Mouse (Mus musculus): ENCODE measurements around the gene 9230104L09Rik. TPM values are rescaled to one million over a fixed set of nuclear protein-coding genes. Genes with fewer than 3 reads are reported as not detected.

Gene 9230104L09Rik
- polyA plus RNA-seq (2012; rRNA removed), result not detected in 2 replicates

GRCm38 (mm10) chr2:148864966-148865365, at the start of gene 9230104L09Rik:
Gene 9230104L09Rik, minus strand, starts transcription at chr2:148865038.

GRCm38 (mm10) chr2:148875335-148875811, 10.5 kb upstream of the 9230104L09Rik start, which contains the start of gene Cst3:
Gene Cst3, minus strand, starts transcription at chr2:148875692.

GRCm38 (mm10) chr2:148834912-148835311, 29.9 kb downstream of the 9230104L09Rik start, which contains the start of gene Cst9:
Gene Cst9, plus strand, starts transcription at chr2:148835147.

GRCm38 (mm10) chr2:148819909-148820308, 44.9 kb downstream of the 9230104L09Rik start, which contains the start of gene Cst13:
Gene Cst13, plus strand, starts transcription at chr2:148820081.

GRCm38 (mm10) chr2:148798485-148798884, 66.4 kb downstream of the 9230104L09Rik start, which contains the start of gene Cst8:
Gene Cst8, plus strand, starts transcription at chr2:148798785.

Other genes with a start within 250 kb of the 9230104L09Rik start
- gene Nxt1, start 192.4 kb downstream of the 9230104L09Rik start, polyA plus RNA-seq (2012; rRNA removed), result 27.2 and 31.5 TPM in 2 replicates
- 9.5 and 10.0 TPM in 2 replicates for gene Gzf1, start 184.0 kb downstream of the 9230104L09Rik start, polyA plus RNA-seq (2012; rRNA removed)
- 0.53 and 0.74 TPM in 2 replicates for gene Napb, start 132.6 kb downstream of the 9230104L09Rik start, polyA plus RNA-seq (2012; rRNA removed)
- not detected in 2 replicates for gene Cstl1, start 114.7 kb downstream of the 9230104L09Rik start, polyA plus RNA-seq (2012; rRNA removed)
- gene Cst11, start 93.5 kb downstream of the 9230104L09Rik start, polyA plus RNA-seq (2012; rRNA removed), result not detected in 2 replicates
- not detected in 2 replicates for gene 8030411F24Rik, start 83.0 kb downstream of the 9230104L09Rik start, polyA plus RNA-seq (2012; rRNA removed)
- 0.07 TPM in 1 of 2 replicates, not detected in the other for gene Cst12, start 75.7 kb downstream of the 9230104L09Rik start, polyA plus RNA-seq (2012; rRNA removed)
- 0.43 and 0.65 TPM in 2 replicates for gene Cst8, start 66.3 kb downstream of the 9230104L09Rik start, polyA plus RNA-seq (2012; rRNA removed)
- not detected in 2 replicates for gene Cst13, start 45.0 kb downstream of the 9230104L09Rik start, polyA plus RNA-seq (2012; rRNA removed)
- gene Cst9, start 29.9 kb downstream of the 9230104L09Rik start, polyA plus RNA-seq (2012; rRNA removed), result 0.19 and 0.22 TPM in 2 replicates
- 248 and 278 TPM in 2 replicates for gene Cst3, start 10.7 kb upstream of the 9230104L09Rik start, polyA plus RNA-seq (2012; rRNA removed)
- gene Gm1330, start 138.2 kb upstream of the 9230104L09Rik start, polyA plus RNA-seq (2012; rRNA removed), result not detected in 2 replicates
- not detected in 2 replicates for gene Gm10750, start 152.2 kb upstream of the 9230104L09Rik start, polyA plus RNA-seq (2012; rRNA removed)

Measured in liver, embryonic 18 days (tissue).